Mouse (Mus musculus) limb, embryonic 13.5 days (tissue): ENCODE data around the gene Rpl38. TPM values are rescaled to one million over a fixed set of nuclear protein-coding genes. Genes with fewer than 3 reads are reported as not detected.

ENCODE experiments used
- ATAC-seq: fragments of 200-750 bp; cut with Nextera tagmentation; 2 replicates; pipeline ENCODE4 v1.8.0; 2017; ENCODE audit warnings: low read depth, moderate number of reproducible peaks, moderate TSS enrichment; ENCODE audit not compliant: low FRiP score
- H3K27ac ChIP-seq: fragments of 300-500 bp; sonication (generic); 2 replicates; pipeline ENCODE4 v1.5.1; 2015; ENCODE audit warnings: inconsistent platforms, mild to moderate bottlenecking, moderate library complexity
- H3K27me3 ChIP-seq: fragments of 300-500 bp; sonication (generic); 2 replicates; pipeline ENCODE4 v1.6.1; 2015; ENCODE audit warnings: mild to moderate bottlenecking, inconsistent platforms
- H3K36me3 ChIP-seq: fragments of 300-500 bp; sonication (generic); 2 replicates; pipeline ENCODE4 v1.6.1; 2015; ENCODE audit warnings: inconsistent platforms, mild to moderate bottlenecking, moderate library complexity
- H3K4me1 ChIP-seq: fragments of 300-500 bp; sonication (generic); 2 replicates; pipeline ENCODE4 v1.6.1; 2015; ENCODE audit warnings: inconsistent platforms
- H3K4me2 ChIP-seq: fragments of 300-500 bp; sonication (generic); replicated peaks from 2 replicates; pipeline ENCODE4 v1.6.1; 2015; ENCODE audit warnings: inconsistent platforms, mild to moderate bottlenecking, moderate library complexity
- H3K4me3 ChIP-seq: fragments of 300-500 bp; sonication (generic); 2 replicates; pipeline ENCODE4 v1.5.1; 2015; ENCODE audit warnings: moderate library complexity, mild to moderate bottlenecking, inconsistent platforms
- H3K9ac ChIP-seq: fragments of 300-500 bp; sonication (generic); 2 replicates; pipeline ENCODE4 v1.6.1; 2015; ENCODE audit warnings: mild to moderate bottlenecking, inconsistent platforms
- H3K9me3 ChIP-seq: fragments of 300-500 bp; sonication (generic); 2 replicates; pipeline ENCODE4 v1.6.1; 2016; ENCODE audit warnings: inconsistent platforms
- WGBS: fragments of 180-500 bp; shearing (Covaris S2); methylation state at CpG from one replicate; pipeline ENCODE4 v1.1.7; 2015; 5-methylcytosine and 5-hydroxymethylcytosine counted together
- polyA plus RNA-seq: library from polyadenylated mRNA; unstranded; fragments of >200 nt; fragmentation: Nextera tagmentation; extraction: Ambion mirVana; gene quantifications from 2 replicates; pipeline ENCODE4 v1.2.1, GENCODE M21; 2015

Rpl38 gene
- polyA plus RNA-seq: 966 and 986 TPM in 2 replicates

DNA sequence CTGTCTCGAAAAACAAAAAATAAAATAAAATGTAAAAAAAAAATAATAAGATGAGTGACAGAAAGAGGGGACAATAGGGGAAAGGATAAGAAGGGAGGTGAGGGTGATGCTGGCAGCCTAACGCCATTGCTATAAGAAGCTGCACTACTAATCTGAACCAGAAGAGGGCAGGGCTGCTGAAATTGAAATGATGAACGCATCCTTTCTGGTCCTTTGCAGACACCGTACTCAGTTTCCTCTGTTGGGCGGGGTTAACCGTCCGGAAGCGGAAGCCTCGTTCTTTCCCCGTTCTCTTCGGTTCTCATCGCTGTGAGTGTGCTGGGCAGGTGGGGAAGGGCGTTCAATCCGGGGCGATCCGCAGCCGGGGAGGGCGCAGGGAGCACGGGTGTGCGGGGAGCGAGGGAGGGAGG lies at the start of gene Rpl38:
Gene Rpl38, plus strand, starts transcription at position 224 of the 410 bp plus-strand sequence.
- H3K9me3 ChIP-seq: no peaks in the 10 kb centered on the region
- H3K27me3 ChIP-seq: peaks cover 12% of the 10 kb centered on the region; the same call in 1 of the 2 replicates
- H3K4me3 ChIP-seq: peak within 1 kb of the TSS; percentile 92
- WGBS: 0% methylated on average over 19 of the region's 21 CpGs
- peak; percentile 80 for ATAC-seq
- peak within 1 kb of the TSS; percentile 94 for H3K27ac ChIP-seq
- peak within 1 kb of the TSS; percentile 94 for H3K9ac ChIP-seq
- peak within 1 kb of the TSS; percentile 92 for H3K4me2 ChIP-seq
- H3K4me1 ChIP-seq: peaks cover 24% of the 10 kb centered on the region
- peaks cover 34% of the 10 kb centered on the region for H3K36me3 ChIP-seq

DNA sequence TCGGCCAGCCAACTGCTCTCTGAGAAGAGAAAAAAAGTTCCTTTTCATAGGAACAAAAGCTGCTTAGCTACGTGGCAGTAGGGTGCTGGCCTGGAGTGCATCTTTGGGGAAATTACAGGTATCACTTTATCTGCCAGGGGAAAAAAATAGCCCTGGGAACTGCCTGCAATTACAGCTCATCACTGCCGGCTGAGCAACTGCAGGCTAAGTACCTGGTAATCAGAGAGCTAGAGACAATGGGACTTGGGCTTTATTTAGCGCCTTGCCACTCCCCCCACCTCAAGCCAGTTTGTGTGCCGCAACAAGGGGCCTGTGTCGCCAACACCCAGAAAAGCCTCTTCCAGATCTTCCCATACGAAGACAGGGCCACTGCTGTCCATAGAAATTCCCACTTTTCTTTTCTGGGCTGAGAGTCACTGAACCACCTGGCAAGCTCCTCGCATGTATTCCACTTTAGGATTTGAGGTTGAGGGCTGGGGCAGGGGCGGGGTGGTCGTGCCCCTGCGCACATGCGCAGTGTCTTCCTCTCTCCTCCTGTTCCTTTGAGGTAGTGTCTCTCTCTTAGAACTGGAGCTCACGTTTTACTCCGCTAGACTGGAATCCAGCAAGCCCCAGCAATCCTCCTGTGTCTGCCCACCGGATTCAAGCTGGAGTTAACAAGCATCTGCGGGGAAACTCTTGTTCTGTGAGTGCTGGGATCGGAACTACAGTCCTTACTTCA lies 49.5 kb upstream of the Rpl38 start:
- Histone ChIP-seq H3K4me1 (no peaks in the 10 kb centered on the region), H3K36me3 (no peaks in the 10 kb centered on the region), H3K9ac (no peak overlapping the region), H3K4me2 (no peak overlapping the region), H3K4me3 (no peak overlapping the region), H3K27me3 (no peaks in the 10 kb centered on the region), H3K9me3 (no peaks in the 10 kb centered on the region), H3K27ac (no peak overlapping the region)
- no peak for ATAC-seq
- WGBS: 48% methylated on average over 17 of the region's 17 CpGs

DNA sequence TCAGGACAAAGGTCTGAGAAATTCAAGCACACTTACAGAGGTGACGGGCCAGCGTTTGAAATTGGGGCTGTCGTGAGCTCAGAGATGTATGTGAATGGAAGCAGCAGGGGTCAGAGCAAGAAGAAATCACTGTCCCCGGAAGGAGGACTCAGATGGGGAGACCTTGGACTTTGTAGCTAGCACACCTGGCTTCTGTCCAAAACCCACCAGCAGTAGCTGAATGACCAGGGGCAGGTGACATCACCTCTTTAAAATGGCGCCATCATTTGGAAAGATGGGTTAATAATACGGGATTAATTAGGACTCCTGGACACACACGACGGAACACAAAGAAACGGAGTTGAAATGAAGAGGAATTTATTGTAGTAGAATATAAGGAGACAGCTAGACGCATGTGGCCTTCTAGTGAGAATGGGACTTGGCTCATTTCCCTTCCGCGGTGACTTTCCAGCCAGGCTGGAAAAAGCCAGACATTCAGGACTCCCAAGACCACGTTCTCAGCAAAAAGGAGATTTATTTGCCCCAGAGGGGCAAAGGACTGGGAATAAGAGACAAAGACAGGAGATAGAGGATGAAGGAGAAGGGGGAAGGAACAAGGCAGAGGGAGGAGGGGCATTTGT lies 42.1 kb upstream of the Rpl38 start:
- Histone ChIP-seq H3K9me3 (peaks cover 4% of the 10 kb centered on the region; the same call in 1 of the 2 replicates), H3K27me3 (no peaks in the 10 kb centered on the region), H3K4me1 (peaks cover 3% of the 10 kb centered on the region; the same call in 1 of the 2 replicates), H3K36me3 (no peaks in the 10 kb centered on the region), H3K27ac (no peak overlapping the region), H3K4me3 (no peak overlapping the region), H3K4me2 (no peak overlapping the region), H3K9ac (no peak overlapping the region)
- WGBS: 69% methylated on average over 13 of the region's 13 CpGs
- no peak for ATAC-seq

DNA sequence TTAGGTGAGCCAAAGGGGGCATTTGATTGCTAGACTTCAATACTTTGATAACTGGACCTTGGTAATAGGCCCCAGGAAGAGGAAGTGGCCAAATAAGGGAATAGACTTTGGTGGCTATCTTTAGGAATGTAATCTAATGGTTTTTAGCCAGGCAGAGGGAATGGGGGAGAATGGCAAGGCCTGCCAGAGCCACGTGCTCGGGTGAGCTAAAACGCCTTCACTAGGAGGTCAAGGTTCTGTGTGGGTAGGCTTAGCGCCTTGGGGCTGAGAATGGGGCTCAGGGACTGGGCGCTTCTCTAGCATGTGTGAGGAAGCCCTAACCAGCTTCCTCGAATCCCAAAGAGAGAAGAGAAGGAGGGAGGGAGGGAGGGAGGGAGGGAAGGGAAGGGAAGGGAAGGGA lies 41.3 kb upstream of the Rpl38 start:
- Histone ChIP-seq H3K27me3 (no peaks in the 10 kb centered on the region), H3K4me2 (no peak overlapping the region), H3K4me1 (peaks cover 3% of the 10 kb centered on the region; the same call in 1 of the 2 replicates), H3K27ac (no peak overlapping the region), H3K4me3 (no peak overlapping the region), H3K9ac (no peak overlapping the region), H3K36me3 (no peaks in the 10 kb centered on the region), H3K9me3 (peaks cover 4% of the 10 kb centered on the region; the same call in 1 of the 2 replicates)
- ATAC-seq: no peak
- WGBS: 83% methylated on average over 5 of the region's 6 CpGs

DNA sequence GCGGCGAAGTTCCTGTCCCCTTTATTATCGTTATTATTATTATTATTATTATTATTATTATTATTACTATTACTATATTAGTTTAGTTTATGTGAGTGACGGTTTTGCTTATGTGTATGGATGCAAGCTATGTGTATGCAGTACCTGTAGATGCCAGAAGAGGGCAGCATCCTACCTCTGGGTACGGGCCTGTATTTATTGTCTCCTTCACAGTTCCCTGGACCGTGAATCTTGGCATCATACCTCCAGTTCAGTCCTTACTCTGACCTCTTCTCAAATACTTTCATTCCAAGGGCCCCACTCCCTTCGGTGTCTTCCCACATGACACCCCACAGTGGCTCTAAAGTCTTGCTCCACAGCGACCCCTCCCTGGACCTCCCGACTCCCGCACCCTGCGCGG lies 40.3 kb upstream of the Rpl38 start:
- WGBS: 62% methylated on average over 12 of the region's 12 CpGs
- H3K4me1 ChIP-seq: peaks cover 3% of the 10 kb centered on the region; the same call in 1 of the 2 replicates
- no peak overlapping the region for H3K9ac ChIP-seq
- no peaks in the 10 kb centered on the region for H3K27me3 ChIP-seq
- H3K4me3 ChIP-seq: no peak overlapping the region
- H3K27ac ChIP-seq: no peak overlapping the region
- peaks cover 4% of the 10 kb centered on the region; the same call in 1 of the 2 replicates for H3K9me3 ChIP-seq
- no peaks in the 10 kb centered on the region for H3K36me3 ChIP-seq
- ATAC-seq: 0 out of 2 replicates have a peak, but pooled peaks have one; percentile 5
- no peak overlapping the region for H3K4me2 ChIP-seq

DNA sequence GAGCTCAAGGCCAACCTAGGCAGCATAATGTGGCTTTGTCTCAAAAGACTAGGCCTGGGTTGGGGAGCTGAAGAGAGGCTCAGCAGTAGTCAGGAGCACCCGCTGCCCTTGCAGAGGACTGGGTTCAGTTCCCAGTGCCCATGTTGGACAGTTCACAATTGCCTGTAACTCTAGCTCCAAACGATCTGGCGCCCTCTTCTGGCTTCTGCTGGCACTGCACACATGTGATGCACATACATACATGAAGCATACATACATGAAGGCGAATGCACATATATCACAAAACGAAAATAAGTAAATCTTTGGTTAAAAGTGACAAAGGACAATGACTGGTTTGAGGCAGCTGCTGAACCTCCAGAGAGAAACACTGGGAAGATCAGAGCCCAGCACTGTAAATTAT lies 38.3 kb upstream of the Rpl38 start:
- WGBS: 79% methylated on average over 5 of the region's 5 CpGs
- H3K9ac ChIP-seq: no peak overlapping the region

DNA sequence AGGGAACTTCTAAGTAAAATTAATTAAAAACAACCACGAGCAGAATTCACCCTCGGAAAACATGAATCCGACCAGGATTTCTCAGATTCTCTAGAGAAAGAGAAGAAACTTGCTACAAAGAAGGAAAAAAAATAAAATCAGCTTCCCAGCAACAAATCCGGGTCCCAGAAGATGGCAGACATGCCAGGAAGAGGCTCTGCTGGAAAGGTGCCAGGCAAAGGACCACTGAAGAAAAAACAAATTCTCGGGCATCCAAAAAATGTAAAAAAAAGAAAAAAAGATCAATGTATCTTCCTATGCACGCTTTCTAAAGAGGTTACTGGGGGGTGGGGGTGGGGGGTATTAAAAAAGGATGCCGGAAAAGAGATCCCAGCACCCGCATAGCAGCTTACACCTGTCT lies 36.1 kb upstream of the Rpl38 start:
- H3K27me3 ChIP-seq: peaks cover 16% of the 10 kb centered on the region
- peaks cover 10% of the 10 kb centered on the region for H3K4me1 ChIP-seq
- ATAC-seq: no peak
- no peak overlapping the region for H3K4me3 ChIP-seq
- H3K4me2 ChIP-seq: no peak overlapping the region
- no peak overlapping the region for H3K9ac ChIP-seq
- H3K27ac ChIP-seq: no peak overlapping the region
- no peaks in the 10 kb centered on the region for H3K36me3 ChIP-seq
- peaks cover 4% of the 10 kb centered on the region; the same call in 1 of the 2 replicates for H3K9me3 ChIP-seq
- 65% methylated on average over 8 of the region's 8 CpGs for WGBS

More for the DNA sequence above, 38.3 kb upstream of the Rpl38 start:
- Histone ChIP-seq H3K4me3 (no peak overlapping the region), H3K9me3 (peaks cover 4% of the 10 kb centered on the region; the same call in 1 of the 2 replicates), H3K27me3 (peaks cover 3% of the 10 kb centered on the region; the same call in 1 of the 2 replicates), H3K36me3 (no peaks in the 10 kb centered on the region), H3K4me1 (peaks cover 3% of the 10 kb centered on the region; the same call in 1 of the 2 replicates), H3K4me2 (no peak overlapping the region), H3K27ac (no peak overlapping the region)
- ATAC-seq: no peak

DNA sequence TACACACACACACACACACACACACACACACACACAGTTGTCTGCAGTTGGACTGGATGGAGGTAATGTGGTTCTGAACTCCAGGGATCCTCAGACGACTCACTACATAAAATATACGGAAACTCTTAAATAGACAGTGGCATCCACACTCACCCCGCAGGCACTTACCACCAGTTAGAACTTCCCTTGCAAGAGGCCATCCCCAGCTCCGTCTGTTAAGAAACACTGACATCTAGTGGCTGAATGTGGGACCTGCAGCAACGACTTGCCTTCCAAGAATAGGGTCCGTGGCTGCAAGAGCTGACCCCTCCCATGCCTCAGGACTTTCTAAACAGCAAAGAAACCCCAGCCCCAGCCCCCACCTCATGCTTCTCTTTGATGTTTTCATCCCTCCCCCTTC lies 32.0 kb upstream of the Rpl38 start:
- peak; percentile 77 for ATAC-seq
- H3K9ac ChIP-seq: no peak overlapping the region
- H3K27me3 ChIP-seq: peaks cover 47% of the 10 kb centered on the region
- H3K27ac ChIP-seq: no peak overlapping the region
- 0% methylated on average over 6 of the region's 6 CpGs for WGBS
- H3K4me2 ChIP-seq: peak overlapping the region; percentile 50
- H3K9me3 ChIP-seq: no peaks in the 10 kb centered on the region
- no peaks in the 10 kb centered on the region for H3K36me3 ChIP-seq
- peaks cover 20% of the 10 kb centered on the region for H3K4me1 ChIP-seq
- no peak overlapping the region for H3K4me3 ChIP-seq

DNA sequence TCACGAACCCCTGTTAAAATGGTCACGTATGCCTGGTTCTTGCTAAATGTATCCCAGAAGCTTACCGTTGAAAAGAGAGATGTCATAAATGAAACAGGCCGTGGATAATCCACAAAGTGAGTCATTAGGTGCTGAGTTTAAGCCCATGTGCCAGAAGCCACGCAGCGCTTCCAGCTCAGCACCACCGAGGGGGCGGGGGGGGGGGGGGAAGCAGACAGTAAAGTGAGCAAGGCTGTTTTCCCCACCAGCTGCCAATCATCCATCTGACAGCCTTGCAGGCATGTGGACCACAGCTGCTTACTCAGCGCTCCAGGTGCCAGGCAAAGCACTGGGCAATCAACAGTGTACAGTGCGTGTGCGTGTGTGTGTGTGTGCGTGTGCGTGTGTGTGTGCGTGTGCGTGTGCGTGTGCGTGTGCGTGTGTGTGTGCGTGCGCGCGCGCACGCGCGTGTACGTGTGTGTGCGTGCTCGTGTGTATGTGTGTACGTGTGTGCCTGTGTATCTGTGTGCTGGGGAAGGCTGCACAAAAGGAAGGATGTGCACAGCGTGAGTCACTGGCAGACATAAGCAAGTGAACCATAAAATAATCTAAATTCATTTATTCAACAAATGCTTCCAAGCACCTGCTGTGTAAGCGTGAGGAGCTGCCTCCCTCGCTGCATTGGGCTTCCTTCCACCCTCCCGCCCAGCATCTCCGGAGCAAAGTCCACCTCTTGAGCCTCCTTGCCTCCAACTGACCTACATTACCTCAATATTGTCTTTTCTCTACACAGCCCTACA lies 31.4 kb upstream of the Rpl38 start:
- H3K27me3 ChIP-seq: peaks cover 49% of the 10 kb centered on the region
- no peaks in the 10 kb centered on the region for H3K9me3 ChIP-seq
- peak; percentile 49; the same call in 1 of the 2 replicates for ATAC-seq
- H3K27ac ChIP-seq: no peak overlapping the region
- H3K9ac ChIP-seq: no peak overlapping the region
- H3K4me3 ChIP-seq: no peak overlapping the region
- H3K4me1 ChIP-seq: peaks cover 21% of the 10 kb centered on the region
- no peaks in the 10 kb centered on the region for H3K36me3 ChIP-seq
- 54% methylated on average over 35 of the region's 35 CpGs for WGBS
- peak overlapping the region; percentile 50 for H3K4me2 ChIP-seq

DNA sequence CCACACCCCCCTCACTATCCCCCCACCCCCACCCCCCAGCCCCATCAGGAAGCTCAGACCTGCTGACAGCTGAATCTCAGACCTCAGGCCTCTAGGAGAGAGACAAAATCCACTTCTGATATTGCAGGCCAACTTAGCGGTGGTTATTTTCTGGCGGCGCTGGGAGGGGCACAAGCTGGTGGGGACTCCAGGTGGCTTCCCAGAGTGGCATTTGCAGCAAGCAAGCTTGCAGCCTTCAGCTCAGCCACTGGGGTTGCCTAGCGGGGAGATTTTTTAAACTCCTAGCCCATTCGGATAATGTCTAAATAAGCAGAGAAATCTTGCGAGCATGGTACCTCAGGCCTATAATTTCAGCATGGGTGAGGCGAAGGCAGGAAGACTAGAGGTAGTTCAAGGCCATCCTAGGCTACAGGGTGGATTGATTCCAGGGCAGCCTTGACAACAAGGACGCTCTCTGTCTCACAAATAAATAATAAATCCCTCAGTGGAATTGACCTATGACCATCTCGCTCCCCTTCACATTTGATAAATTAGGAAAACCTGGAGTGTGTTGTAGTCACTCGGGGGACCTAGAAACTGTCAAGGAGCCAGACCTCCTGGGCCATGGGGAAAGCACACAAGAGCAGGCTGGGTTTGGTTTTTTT lies 29.6 kb upstream of the Rpl38 start:
- H3K9ac ChIP-seq: no peak overlapping the region
- H3K9me3 ChIP-seq: no peaks in the 10 kb centered on the region
- no peak overlapping the region for H3K27ac ChIP-seq
- H3K36me3 ChIP-seq: no peaks in the 10 kb centered on the region
- no peak overlapping the region for H3K4me2 ChIP-seq
- 40% methylated on average over 10 of the region's 10 CpGs for WGBS
- H3K27me3 ChIP-seq: peaks cover 49% of the 10 kb centered on the region
- H3K4me3 ChIP-seq: no peak overlapping the region
- peaks cover 21% of the 10 kb centered on the region for H3K4me1 ChIP-seq
- no peak for ATAC-seq

DNA sequence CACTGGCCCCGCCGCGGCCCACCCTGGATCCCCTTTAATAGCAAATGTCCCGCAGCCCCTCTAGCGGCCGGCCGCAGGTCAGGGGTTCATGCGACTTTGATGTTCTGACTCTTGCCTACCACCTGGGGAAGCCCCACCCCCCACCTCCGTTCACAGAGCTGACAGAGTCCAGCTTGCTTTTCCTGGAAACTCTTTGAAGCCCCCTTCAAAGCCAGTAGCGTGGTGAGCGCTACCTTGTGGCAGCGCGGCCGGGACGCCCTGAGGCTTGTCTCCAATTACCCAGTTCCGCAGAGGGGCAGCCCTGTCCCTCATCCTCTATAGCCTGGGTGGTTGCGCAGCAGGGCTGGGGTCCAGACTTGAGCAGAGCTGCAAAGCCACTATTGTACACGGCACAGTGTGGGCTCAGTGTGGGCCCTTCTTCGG lies 28.6 kb upstream of the Rpl38 start:
- peaks cover 21% of the 10 kb centered on the region for H3K4me1 ChIP-seq
- no peak overlapping the region for H3K27ac ChIP-seq
- 2% methylated on average over 19 of the region's 19 CpGs for WGBS
- peak overlapping the region; percentile 19; the same call in 1 of the 2 replicates for H3K9ac ChIP-seq
- peaks cover 49% of the 10 kb centered on the region for H3K27me3 ChIP-seq
- no peak for ATAC-seq
- H3K4me2 ChIP-seq: peak overlapping the region; percentile 47
- no peak overlapping the region for H3K4me3 ChIP-seq
- no peaks in the 10 kb centered on the region for H3K9me3 ChIP-seq
- no peaks in the 10 kb centered on the region for H3K36me3 ChIP-seq
